Mouse (Mus musculus): Measurements from ENCODE around the gene Ttyh2.

Ttyh2 gene

GRCm38 (mm10) chr11:114714526-114714925 is 39.3 kb downstream of the Ttyh2 start:
- DNase-seq: no peak

GRCm38 (mm10) chr11:114715531-114715930 is 40.3 kb downstream of the Ttyh2 start:
- no peak for DNase-seq

GRCm38 (mm10) chr11:114720535-114720934 is 45.3 kb downstream of the Ttyh2 start:
- DNase-seq: no peak

- no peak for DNase-seq
Measured at GRCm38 (mm10) chr11:114722438-114722837, 47.2 kb downstream of the Ttyh2 start.

- DNase-seq: no peak
Measured at GRCm38 (mm10) chr11:114723030-114723429, 47.8 kb downstream of the Ttyh2 start.

GRCm38 (mm10) chr11:114724787-114725590 is 49.8 kb downstream of the Ttyh2 start:
- peak; percentile 27 for DNase-seq

- peak; percentile 74 for DNase-seq
Measured at GRCm38 (mm10) chr11:114726965-114727825, 52.0 kb downstream of the Ttyh2 start, which contains the start of gene Dnaic2. Gene Dnaic2, plus strand, starts transcription at chr11:114727408.

GRCm38 (mm10) chr11:114727826-114728186 is 52.6 kb downstream of the Ttyh2 start:
- DNase-seq: no peak

- peak; percentile 27 for DNase-seq
Measured at GRCm38 (mm10) chr11:114728333-114728732, 53.1 kb downstream of the Ttyh2 start.

- no peak for DNase-seq
Measured at GRCm38 (mm10) chr11:114729832-114730363, 54.7 kb downstream of the Ttyh2 start.

GRCm38 (mm10) chr11:114731711-114732110 is 56.5 kb downstream of the Ttyh2 start:
- no peak for DNase-seq

- no peak for DNase-seq
Measured at GRCm38 (mm10) chr11:114732890-114733289, 57.7 kb downstream of the Ttyh2 start.

GRCm38 (mm10) chr11:114736111-114736510 is 60.9 kb downstream of the Ttyh2 start:
- DNase-seq: no peak

GRCm38 (mm10) chr11:114736913-114737624 is 61.8 kb downstream of the Ttyh2 start:
- peak; percentile 60 for DNase-seq

GRCm38 (mm10) chr11:114740598-114740997 is 65.4 kb downstream of the Ttyh2 start:
- DNase-seq: no peak

GRCm38 (mm10) chr11:114741451-114741850 is 66.2 kb downstream of the Ttyh2 start:
- DNase-seq: no peak

- DNase-seq: peak; percentile 94
Measured at GRCm38 (mm10) chr11:114745134-114745533, 69.9 kb downstream of the Ttyh2 start.

- DNase-seq: no peak
Measured at GRCm38 (mm10) chr11:114747564-114748138, 72.4 kb downstream of the Ttyh2 start.

GRCm38 (mm10) chr11:114764820-114765818 is 89.9 kb downstream of the Ttyh2 start, which contains the start of gene Kif19a:
Gene Kif19a, plus strand, starts transcription at chr11:114765388.
- peak; percentile 73 for DNase-seq

- no peak for DNase-seq
Measured at GRCm38 (mm10) chr11:114769911-114770310, 94.7 kb downstream of the Ttyh2 start.
